Mouse (Mus musculus) MEL (cell line): ENCODE measurements around the gene Epb41l4b. TPM values are rescaled to one million over a fixed set of nuclear protein-coding genes. Genes with fewer than 3 reads are reported as not detected.

Experiments
- DNase-seq: peaks from one replicate; pipeline ENCODE4 v3.0.0; 2011; ENCODE audit warnings: low read depth, low spot score
- H3K27ac ChIP-seq: 2 replicates; pipeline ENCODE4 v1.5.1; 2012; ENCODE audit warnings: low read depth, mild to moderate bottlenecking, control low read depth, low read length, moderate library complexity; ENCODE audit not compliant: control insufficient read depth
- H3K27me3 ChIP-seq, 2 experiments: fragments of 150-350 bp in 1 of 2; sonication (generic) in 1 of 2; 2 replicates each; pipeline ENCODE4 v1.6.1; 2012; ENCODE audit warnings: low read length in 2 of 2, mild to moderate bottlenecking in 2 of 2, improper control_type of control experiment in 1 of 2, moderate library complexity in 1 of 2; ENCODE audit not compliant: insufficient read depth in 2 of 2, control insufficient read depth in 1 of 2
- H3K36me3 ChIP-seq, 2 experiments: 2 replicates each; pipeline ENCODE4 v1.6.1; 2012 to 2014; ENCODE audit warnings: low read length in 2 of 2, improper control_type of control experiment in 1 of 2, inconsistent platforms in 1 of 2, mild to moderate bottlenecking in 1 of 2; ENCODE audit not compliant: insufficient read depth in 2 of 2, control insufficient read depth in 1 of 2
- H3K4me1 ChIP-seq, 2 experiments: fragments of 150-350 bp in 1 of 2; sonication (generic) in 1 of 2; 2 replicates each; pipeline ENCODE4 v1.6.1; 2012; ENCODE audit warnings: low read length in 2 of 2, improper control_type of control experiment in 1 of 2, mild to moderate bottlenecking in 1 of 2; ENCODE audit not compliant: insufficient read depth in 2 of 2, control insufficient read depth in 1 of 2
- H3K4me3 ChIP-seq, 2 experiments: fragments of 150-350 bp in 1 of 2; sonication (generic) in 1 of 2; 2 replicates each; pipeline ENCODE4 v1.5.1; 2012; ENCODE audit warnings: low read depth in 2 of 2, low read length in 2 of 2, mild to moderate bottlenecking in 2 of 2, moderate library complexity in 2 of 2, control low read depth in 1 of 2, improper control_type of control experiment in 1 of 2; ENCODE audit not compliant: control insufficient read depth in 1 of 2, insufficient read depth in 1 of 2
- H3K79me2 ChIP-seq: 2 replicates; pipeline ENCODE4 v1.6.1; 2012; ENCODE audit warnings: mild to moderate bottlenecking, low read length, moderate library complexity; ENCODE audit not compliant: control insufficient read depth, poor library complexity, insufficient read depth
- H3K9ac ChIP-seq: 2 replicates; pipeline ENCODE4 v1.6.1; 2012; ENCODE audit warnings: low read depth, mild to moderate bottlenecking, control low read depth, low read length, moderate library complexity; ENCODE audit not compliant: control insufficient read depth, poor library complexity, severe bottlenecking
- H3K9me3 ChIP-seq: fragments of 150-350 bp; sonication (generic); replicated peaks from 2 replicates; pipeline ENCODE4 v1.6.1; 2012; ENCODE audit warnings: mild to moderate bottlenecking, low read length, improper control_type of control experiment, moderate library complexity; ENCODE audit not compliant: insufficient read depth
- BHLHE40 ChIP-seq: IDR thresholded peaks from 2 replicates; pipeline ENCODE4 v1.6.1; 2012; ENCODE audit warnings: low read depth, mild to moderate bottlenecking, inconsistent platforms, low read length, improper control_type of control experiment, borderline replicate concordance
- CTCF ChIP-seq, 3 experiments: IDR thresholded peaks in 2 of 3; conservative IDR thresholded peaks in 1 of 3; 2 replicates each; pipeline ENCODE4 v1.5.1; 2011 to 2012; ENCODE audit warnings: low read length in 3 of 3, low read depth in 2 of 3, mild to moderate bottlenecking in 2 of 3, improper control_type of control experiment in 1 of 3, inconsistent platforms in 1 of 3, mixed read lengths in 1 of 3, moderate library complexity in 1 of 3; ENCODE audit not compliant: control insufficient read depth in 1 of 3, insufficient read depth in 1 of 3, poor library complexity in 1 of 3, severe bottlenecking in 1 of 3
- E2F4 ChIP-seq: IDR thresholded peaks from 2 replicates; pipeline ENCODE4 v1.6.1; 2011; ENCODE audit warnings: low read depth, low read length, improper control_type of control experiment, borderline replicate concordance
- ELF1 ChIP-seq: IDR thresholded peaks from 2 replicates; pipeline ENCODE4 v1.6.1; 2014; ENCODE audit warnings: low read depth, mild to moderate bottlenecking, inconsistent platforms, low read length, improper control_type of control experiment, moderate library complexity
- EP300 ChIP-seq, 2 experiments: IDR thresholded peaks; 2 replicates each; pipeline ENCODE4 v1.6.1; 2011; ENCODE audit warnings: improper control_type of control experiment in 2 of 2, low read length in 2 of 2, low read depth in 1 of 2, mild to moderate bottlenecking in 1 of 2
- GABPA ChIP-seq: IDR thresholded peaks from 2 replicates; pipeline ENCODE4 v1.6.1; 2012; ENCODE audit warnings: low read depth, mild to moderate bottlenecking, inconsistent platforms, low read length, improper control_type of control experiment, moderate library complexity
- GATA1 ChIP-seq: IDR thresholded peaks from 2 replicates; pipeline ENCODE4 v1.6.1; 2011; ENCODE audit warnings: low read depth, low read length, improper control_type of control experiment
- HCFC1 ChIP-seq: IDR thresholded peaks from 2 replicates; pipeline ENCODE4 v1.6.1; 2012; ENCODE audit warnings: low read depth, mild to moderate bottlenecking, inconsistent platforms, low read length, improper control_type of control experiment, moderate library complexity
- KAT2A ChIP-seq: conservative IDR thresholded peaks from 2 replicates; pipeline ENCODE4 v1.6.1; 2012; ENCODE audit warnings: low read depth, low read length, improper control_type of control experiment, inconsistent platforms
- MAZ ChIP-seq: IDR thresholded peaks from 2 replicates; pipeline ENCODE4 v1.6.1; 2012; ENCODE audit warnings: low read depth, mild to moderate bottlenecking, inconsistent platforms, low read length, improper control_type of control experiment
- MEF2A ChIP-seq: IDR thresholded peaks from 2 replicates; pipeline ENCODE4 v1.6.1; 2014; ENCODE audit warnings: low read depth, mild to moderate bottlenecking, inconsistent platforms, low read length, improper control_type of control experiment; ENCODE audit not compliant: poor library complexity, insufficient replicate concordance, severe bottlenecking; ENCODE audit errors: extremely low read depth
- MXI1 ChIP-seq: IDR thresholded peaks from 2 replicates; pipeline ENCODE4 v1.6.1; 2011; ENCODE audit warnings: mild to moderate bottlenecking, low read depth, low read length, improper control_type of control experiment
- MYB ChIP-seq: IDR thresholded peaks from 2 replicates; pipeline ENCODE4 v1.6.1; 2011; ENCODE audit warnings: mild to moderate bottlenecking, low read depth, low read length, improper control_type of control experiment
- MYC ChIP-seq: IDR thresholded peaks from 2 replicates; pipeline ENCODE4 v1.6.1; 2011; ENCODE audit warnings: low read depth, mild to moderate bottlenecking, low read length, improper control_type of control experiment, moderate library complexity
- NRF1 ChIP-seq: IDR thresholded peaks from 2 replicates; pipeline ENCODE4 v1.6.1; 2014; ENCODE audit warnings: low read depth, mild to moderate bottlenecking, inconsistent platforms, low read length, improper control_type of control experiment, moderate library complexity; ENCODE audit not compliant: poor library complexity, insufficient read depth, severe bottlenecking
- POLR2A ChIP-seq, 2 experiments: IDR thresholded peaks; 2 replicates each; pipeline ENCODE4 v1.6.1; 2011 to 2012; ENCODE audit warnings: low read length in 2 of 2, mild to moderate bottlenecking in 2 of 2, control low read depth in 1 of 2, improper control_type of control experiment in 1 of 2, low read depth in 1 of 2, moderate library complexity in 1 of 2; ENCODE audit not compliant: control insufficient read depth in 1 of 2, insufficient read depth in 1 of 2, poor library complexity in 1 of 2
- POLR2AphosphoS2 ChIP-seq: IDR thresholded peaks from 2 replicates; pipeline ENCODE4 v1.6.1; 2011; ENCODE audit warnings: low read length, improper control_type of control experiment
- POLR2AphosphoS5 ChIP-seq: IDR thresholded peaks from 2 replicates; pipeline ENCODE4 v1.6.1; 2012; ENCODE audit warnings: low read depth, borderline replicate concordance, mild to moderate bottlenecking, inconsistent platforms, low read length, moderate library complexity, mixed read lengths
- RCOR1 ChIP-seq: IDR thresholded peaks from 2 replicates; pipeline ENCODE4 v1.6.1; 2012; ENCODE audit warnings: low read depth, mild to moderate bottlenecking, inconsistent platforms, low read length, improper control_type of control experiment
- SIN3A ChIP-seq: IDR thresholded peaks from 2 replicates; pipeline ENCODE4 v1.6.1; 2012; ENCODE audit warnings: low read length, improper control_type of control experiment, inconsistent platforms
- SMC3 ChIP-seq: IDR thresholded peaks from 2 replicates; pipeline ENCODE4 v1.6.1; 2011; ENCODE audit warnings: low read depth, low read length, improper control_type of control experiment
- TAL1 ChIP-seq: IDR thresholded peaks from 2 replicates; pipeline ENCODE4 v1.6.1; 2012; ENCODE audit warnings: mild to moderate bottlenecking, inconsistent platforms, low read length, moderate library complexity, mixed read lengths
- TCF12 ChIP-seq: IDR thresholded peaks from 2 replicates; pipeline ENCODE4 v1.6.1; 2014; ENCODE audit warnings: low read depth, mild to moderate bottlenecking, inconsistent platforms, low read length, improper control_type of control experiment, moderate library complexity
- UBTF ChIP-seq: IDR thresholded peaks from 2 replicates; pipeline ENCODE4 v1.6.1; 2012; ENCODE audit warnings: low read depth, mild to moderate bottlenecking, inconsistent platforms, low read length, improper control_type of control experiment, moderate library complexity, borderline replicate concordance; ENCODE audit not compliant: insufficient read depth
- USF1 ChIP-seq: IDR thresholded peaks from 2 replicates; pipeline ENCODE4 v1.6.1; 2014; ENCODE audit warnings: low read depth, mild to moderate bottlenecking, inconsistent platforms, low read length, improper control_type of control experiment, moderate library complexity
- ZMIZ1 ChIP-seq: IDR thresholded peaks from 2 replicates; pipeline ENCODE4 v1.6.1; 2012; ENCODE audit warnings: low read depth, mild to moderate bottlenecking, inconsistent platforms, low read length, improper control_type of control experiment, moderate library complexity
- polyA plus RNA-seq, 2 experiments: library from polyadenylated mRNA; stranded (reverse) in 1 of 2; unstranded in 1 of 2; fragments of >175 nt in 1 of 2; fragments of >200 nt in 1 of 2; gene quantifications; 2 replicates each; pipeline versions ENCODE4 v1.2.1 to v1.2.4; 2012; ENCODE audit warnings: low replicate concordance in 2 of 2, low read depth in 1 of 2; ENCODE audit not compliant: insufficient read length in 2 of 2, insufficient read depth in 1 of 2, missing spikeins in 1 of 2
- total RNA-seq: library from RNA; depleted of rRNA; stranded (reverse); fragments of 300-350 nt; gene quantifications from 2 replicates; pipeline ENCODE4 v1.2.3, GENCODE M21; 2012; rRNA removed

The Epb41l4b gene
- total RNA-seq (not detected in 2 replicates), polyA plus RNA-seq (not detected)

GRCm38 (mm10) chr4:57143026-57143937, at the start of gene Epb41l4b:
Epb41l4b (minus strand) TSS chr4:57143437.
- Histone ChIP-seq H3K27me3 (no peaks in the 10 kb centered on the region; a peak in 1 of 4 replicates), H3K79me2 (no peaks in the 10 kb centered on the region), H3K27ac (no peak within 1 kb of the TSS), H3K4me3 (no peak within 1 kb of the TSS), H3K4me1 (no peaks in the 10 kb centered on the region), H3K9me3 (no peaks in the 10 kb centered on the region), H3K9ac (no peak within 1 kb of the TSS), H3K36me3 (no peaks in the 10 kb centered on the region)
- no peak for DNase-seq
- TF ChIP-seq USF1 (no peak), ELF1 (no peak), EP300 (IDR thresholded peaks at IDR 0.05; ENCODE audit: low read depth in 1 of 2, low read length in 2 of 2) (no peak), POLR2A (IDR thresholded peaks at IDR 0.05; ENCODE audit: control insufficient read depth in 1 of 2, insufficient read depth in 1 of 2, low read depth in 1 of 2, low read length in 2 of 2, poor library complexity in 1 of 2) (no peak), GATA1 (no peak), MYC (no peak), MXI1 (no peak), MEF2A (no peak), UBTF (no peak), CTCF (IDR thresholded peaks at IDR 0.05 in 2 of 3, conservative IDR thresholded peaks at IDR 0.05 in 1 of 3; ENCODE audit: control insufficient read depth in 1 of 3, insufficient read depth in 1 of 3, low read depth in 2 of 3, low read length in 3 of 3, poor library complexity in 1 of 3, severe bottlenecking in 1 of 3) (no peak), E2F4 (no peak), HCFC1 (no peak), POLR2AphosphoS5 (no peak), TAL1 (no peak), MYB (no peak)

GRCm38 (mm10) chr4:57191543-57192283, 48.5 kb upstream of the Epb41l4b start:
- Histone ChIP-seq H3K4me3 (no peak overlapping the region), H3K4me1 (no peaks in the 10 kb centered on the region), H3K9me3 (no peaks in the 10 kb centered on the region), H3K9ac (no peak overlapping the region), H3K27me3 (no peaks in the 10 kb centered on the region), H3K27ac (no peak overlapping the region), H3K36me3 (no peaks in the 10 kb centered on the region), H3K79me2 (no peaks in the 10 kb centered on the region)
- DNase-seq, result no peak
- TF ChIP-seq SIN3A, result no peak
- no peak for TF ChIP-seq RCOR1
- TF ChIP-seq CTCF (IDR thresholded peaks at IDR 0.05 in 2 of 3, conservative IDR thresholded peaks at IDR 0.05 in 1 of 3; ENCODE audit: control insufficient read depth in 1 of 3, insufficient read depth in 1 of 3, low read depth in 2 of 3, low read length in 3 of 3, poor library complexity in 1 of 3, severe bottlenecking in 1 of 3), result no peak
- no peak for TF ChIP-seq NRF1
- TF ChIP-seq UBTF, result no peak
- TF ChIP-seq MYC, result no peak
- TF ChIP-seq BHLHE40, result no peak
- no peak for TF ChIP-seq E2F4
- TF ChIP-seq POLR2A (IDR thresholded peaks at IDR 0.05; ENCODE audit: control insufficient read depth in 1 of 2, insufficient read depth in 1 of 2, low read depth in 1 of 2, low read length in 2 of 2, poor library complexity in 1 of 2), result no peak
- no peak for TF ChIP-seq USF1
- no peak for TF ChIP-seq KAT2A
- no peak for TF ChIP-seq ZMIZ1
- TF ChIP-seq POLR2AphosphoS2, result no peak
- TF ChIP-seq MAZ, result no peak
- no peak for TF ChIP-seq GABPA
- TF ChIP-seq SMC3, result no peak
- TF ChIP-seq GATA1, result no peak
- no peak for TF ChIP-seq TCF12
